Mouse (Mus musculus): ENCODE results near the gene Krtap12-1.

DNA sequence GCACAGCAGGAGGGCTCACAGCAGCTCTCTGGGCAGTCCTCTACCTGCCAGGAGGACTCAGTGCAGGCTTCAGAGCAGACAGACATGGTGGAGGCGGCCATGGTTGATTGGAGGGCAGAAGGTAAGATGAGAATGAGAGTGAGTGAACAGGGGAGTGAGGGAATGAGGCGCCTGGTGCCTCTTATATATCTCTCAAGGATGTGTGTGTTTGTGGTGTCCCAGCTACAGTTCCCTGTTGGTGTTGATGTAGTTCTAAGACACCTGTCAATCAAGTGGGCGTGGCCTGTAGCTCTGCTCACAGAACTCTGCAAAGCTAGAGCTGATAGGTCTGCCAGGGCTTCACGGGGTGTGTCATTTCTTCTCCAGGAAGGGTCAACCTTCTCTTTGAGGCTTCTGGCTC lies 23.3 kb upstream of the Krtap12-1 start, which contains the start of gene Gm9508:
- no peak for TF ChIP-seq CTCF (IDR thresholded peaks at IDR 0.05; ENCODE audit: extremely low read depth, insufficient read length, insufficient replicate concordance, low read depth, low read length)
- no peak for TF ChIP-seq POLR2A (IDR thresholded peaks at IDR 0.05; ENCODE audit: low read depth, low read length)

Data from small intestine, adult 2 months (tissue).